Mouse (Mus musculus) cerebellum, adult 2 months (tissue): Measurements from ENCODE around the gene Macf1. TPM values are rescaled to one million over a fixed set of nuclear protein-coding genes. Genes with fewer than 3 reads are reported as not detected.
"Not testable (repeated sequence)": the region's sequence is repeated elsewhere in the genome, so short reads cannot be mapped to it uniquely, and the experiment has no call there.

ENCODE experiments used
- DNase-seq, 2 experiments: peaks; one replicate each; pipeline ENCODE4 v3.0.0; 2021
- H3K27ac ChIP-seq: fragments of 200-500 bp; 2 replicates; pipeline ENCODE4 v1.5.1; 2012; ENCODE audit warnings: low read length, control low read depth, inconsistent platforms; ENCODE audit not compliant: insufficient read depth
- H3K27me3 ChIP-seq: fragments of 200-500 bp; 2 replicates; pipeline ENCODE4 v1.6.1; 2012; ENCODE audit warnings: inconsistent platforms, mild to moderate bottlenecking, low read length, moderate library complexity; ENCODE audit not compliant: control insufficient read depth, insufficient read depth
- H3K4me1 ChIP-seq: fragments of 200-500 bp; 2 replicates; pipeline ENCODE4 v1.6.1; 2011; ENCODE audit warnings: low read length; ENCODE audit not compliant: control insufficient read depth, insufficient read depth
- H3K4me3 ChIP-seq: fragments of 200-500 bp; replicated peaks from 2 replicates; pipeline ENCODE3; 2011; ENCODE audit warnings: mild to moderate bottlenecking, low read depth, low read length, control low read depth; ENCODE audit not compliant: insufficient read depth
- CTCF ChIP-seq: fragments of 200-500 bp; IDR thresholded peaks from 2 replicates; pipeline ENCODE4 v1.5.1; 2011; ENCODE audit warnings: low read depth, mild to moderate bottlenecking, control low read depth, low read length, moderate library complexity, borderline replicate concordance; ENCODE audit not compliant: insufficient read depth
- POLR2A ChIP-seq: fragments of 200-500 bp; IDR thresholded peaks from 2 replicates; pipeline ENCODE4 v1.6.1; 2011; ENCODE audit warnings: low read length, control low read depth, borderline replicate concordance; ENCODE audit not compliant: insufficient read depth
- WGBS: fragments of 180-500 bp; shearing (Covaris S2); methylation state at CpG from one replicate; pipeline ENCODE4 v1.1.7; 2018; 5-methylcytosine and 5-hydroxymethylcytosine counted together
- polyA plus RNA-seq: library from polyadenylated mRNA; depleted of rRNA; stranded (reverse); fragments of >200 nt; gene quantifications from 2 replicates; pipeline ENCODE4 v1.2.3, GENCODE M21; 2012

Gene Macf1
- polyA plus RNA-seq, 1 experiment = 193 TPM

DNA sequence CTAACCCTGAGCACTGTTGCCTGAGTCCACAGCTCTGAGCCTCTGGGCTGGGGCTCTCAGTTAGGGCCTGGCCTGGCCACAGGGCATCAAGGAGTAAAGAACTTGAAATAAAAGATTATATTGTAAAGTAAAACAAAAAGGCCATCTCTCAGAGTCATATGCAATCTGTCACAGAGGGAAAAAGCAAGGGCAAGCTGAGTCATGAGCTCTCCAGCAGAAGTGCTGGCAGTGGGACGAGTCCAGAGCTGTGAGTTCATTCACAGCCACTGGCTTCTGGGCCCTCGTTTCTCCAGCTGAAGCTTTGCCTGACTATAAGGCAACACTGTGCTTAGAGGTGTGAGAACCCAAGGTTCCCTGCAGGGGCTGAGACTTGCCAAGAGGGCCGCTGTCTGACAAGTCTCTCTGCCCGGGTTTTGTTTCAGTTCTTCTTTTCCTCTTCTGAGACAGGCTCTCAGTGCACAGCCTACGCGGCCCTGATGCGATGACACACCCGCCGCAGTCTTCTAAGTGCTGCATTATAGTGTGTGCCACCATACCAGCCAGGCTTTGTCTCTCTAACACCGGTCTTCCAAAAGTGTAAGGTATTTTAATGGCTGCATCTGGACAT lies 330.8 kb downstream of the Macf1 start:
- Histone ChIP-seq H3K27me3 (no peaks in the 10 kb centered on the region), H3K27ac (no peak overlapping the region), H3K4me1 (no peaks in the 10 kb centered on the region), H3K4me3 (no peak overlapping the region)
- no peak for DNase-seq
- TF ChIP-seq POLR2A = no peak
- TF ChIP-seq CTCF = no peak
- 84% methylated on average over 10 of the region's 10 CpGs for WGBS

DNA sequence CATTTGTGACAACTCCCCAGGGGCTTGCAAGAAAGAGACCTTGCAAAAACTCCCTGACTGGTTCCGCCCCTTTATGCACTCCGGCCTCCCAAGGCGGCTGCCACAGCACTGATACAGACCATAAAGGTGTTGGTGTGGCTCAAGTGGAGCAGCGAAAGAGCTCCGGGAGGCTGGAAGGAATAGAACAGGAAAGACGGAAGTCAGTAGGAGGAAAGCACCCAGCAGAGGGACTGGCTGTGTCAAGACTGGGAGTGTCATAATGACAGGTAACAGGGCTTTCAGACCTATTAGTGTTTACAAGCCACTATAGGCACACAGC lies 340.7 kb downstream of the Macf1 start:
- 11% methylated on average over 6 of the region's 6 CpGs for WGBS
- Histone ChIP-seq H3K4me3 (no peak overlapping the region), H3K4me1 (no peaks in the 10 kb centered on the region), H3K27me3 (no peaks in the 10 kb centered on the region; the same call in 1 of the 2 replicates), H3K27ac (no peak overlapping the region)
- DNase-seq = no peak
- TF ChIP-seq CTCF (no peak), POLR2A (no peak)

DNA sequence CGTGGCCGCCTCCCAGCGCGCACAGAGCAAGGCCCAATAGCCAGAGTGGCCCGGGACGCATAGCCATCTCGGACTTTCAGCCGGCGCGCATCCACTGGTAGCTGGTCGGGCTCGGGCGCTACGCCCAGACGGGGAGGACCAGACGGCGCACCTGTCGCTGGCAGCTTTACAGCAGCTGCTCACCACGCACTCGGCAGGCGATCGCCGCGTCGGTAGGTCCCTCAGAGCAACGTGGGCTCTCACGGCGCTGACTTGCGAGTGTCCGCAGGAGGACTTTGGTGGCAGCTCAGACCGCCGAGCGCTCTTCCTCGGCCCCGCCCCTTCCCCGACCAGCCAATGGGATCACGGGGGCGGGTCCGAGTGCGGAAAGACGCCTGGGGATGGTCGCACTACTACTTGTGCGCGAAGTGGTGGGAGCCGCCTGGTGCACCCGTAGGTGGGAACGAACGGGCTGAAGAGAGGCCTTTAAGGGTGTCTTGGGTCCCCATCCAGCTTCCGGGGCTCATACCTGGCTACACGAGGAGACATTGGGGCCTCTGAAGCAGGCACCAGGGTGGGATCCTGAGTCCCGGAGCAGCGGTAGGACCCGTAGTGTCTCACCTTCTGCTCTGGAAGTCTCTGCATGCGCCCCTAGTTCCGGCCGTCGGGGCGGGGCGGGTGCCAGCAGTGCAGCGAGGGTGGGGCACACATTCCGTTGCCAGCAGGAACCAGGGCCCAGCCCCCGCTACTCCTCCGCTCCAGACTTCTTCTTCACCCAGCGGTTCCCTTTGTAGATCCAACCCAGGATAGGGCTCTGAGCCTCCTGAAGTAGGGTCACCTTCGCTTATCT lies 341.3 kb downstream of the Macf1 start, which contains the start of gene Bmp8a:
TSS of gene Bmp8a (minus strand) at position 611 of the 829 bp plus-strand sequence.
- Histone ChIP-seq H3K4me3 (no peak within 1 kb of the TSS), H3K4me1 (no peaks in the 10 kb centered on the region), H3K27me3 (no peaks in the 10 kb centered on the region; the same call in 1 of the 2 replicates), H3K27ac (no peak within 1 kb of the TSS)
- 1% methylated on average over 65 of the region's 65 CpGs for WGBS
- TF ChIP-seq CTCF (no peak), POLR2A (no peak)
- DNase-seq = peak in 1 of 2 experiments; percentile 21

DNA sequence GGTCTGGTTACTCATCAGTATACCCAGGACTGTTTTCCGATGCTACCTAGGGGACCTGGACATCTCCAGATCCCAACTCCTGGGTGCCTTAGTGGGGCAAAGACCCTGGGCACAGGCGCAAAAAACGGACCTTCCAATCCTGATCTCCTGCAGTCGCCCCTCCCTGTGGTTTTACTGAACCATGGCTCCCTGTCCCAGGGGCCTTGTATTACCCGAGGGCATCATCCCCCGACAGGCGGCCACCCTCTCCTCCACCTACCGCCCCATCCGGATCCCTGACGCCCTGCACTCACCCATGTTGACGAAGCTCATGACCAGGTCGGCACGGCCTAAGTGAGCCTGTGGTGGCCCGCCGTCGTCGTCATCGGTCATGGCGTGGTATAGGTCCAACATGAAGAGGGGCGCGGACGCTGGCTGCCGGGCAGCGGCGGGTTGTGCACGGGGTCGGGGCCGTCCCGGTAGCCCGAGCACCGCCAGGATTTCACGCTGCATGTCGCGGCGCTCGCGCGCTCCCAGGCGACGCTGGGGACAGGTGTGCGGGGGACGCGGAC lies 342.0 kb downstream of the Macf1 start:
- no peaks in the 10 kb centered on the region for H3K4me1 ChIP-seq
- DNase-seq = no peak
- H3K27me3 ChIP-seq = no peaks in the 10 kb centered on the region; the same call in 1 of the 2 replicates
- H3K4me3 ChIP-seq = no peak overlapping the region
- whole genome bisulfite sequencing = 3% methylated on average over 43 of the region's 43 CpGs
- H3K27ac ChIP-seq = no peak overlapping the region
- no peak for TF ChIP-seq POLR2A

DNA sequence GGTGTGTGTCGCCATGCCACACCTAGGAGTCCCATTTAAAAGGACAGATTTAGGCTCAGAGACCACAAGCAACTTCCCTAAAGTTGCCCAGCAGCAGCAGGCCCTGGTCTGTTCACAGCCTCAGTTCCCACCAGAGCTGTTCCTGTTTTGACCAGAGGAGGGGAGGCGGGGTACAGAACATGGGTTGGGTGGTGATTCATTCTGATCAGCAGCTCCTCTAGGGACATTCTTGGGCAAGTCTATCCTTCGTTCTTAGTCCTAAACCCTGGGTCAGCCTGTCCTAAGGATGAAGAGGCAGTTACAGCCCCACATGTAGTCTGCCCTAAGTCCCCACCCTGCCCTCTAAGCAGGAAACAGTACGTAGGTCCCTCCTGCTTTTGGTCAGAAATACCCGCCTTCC lies 343.9 kb downstream of the Macf1 start:
- Histone ChIP-seq H3K4me3 (no peak overlapping the region), H3K4me1 (no peaks in the 10 kb centered on the region), H3K27me3 (no peaks in the 10 kb centered on the region; the same call in 1 of the 2 replicates), H3K27ac (no peak overlapping the region)
- whole genome bisulfite sequencing = 88% methylated on average over 5 of the region's 5 CpGs
- no peak for TF ChIP-seq POLR2A
- TF ChIP-seq CTCF = no peak
- DNase-seq = no peak

DNA sequence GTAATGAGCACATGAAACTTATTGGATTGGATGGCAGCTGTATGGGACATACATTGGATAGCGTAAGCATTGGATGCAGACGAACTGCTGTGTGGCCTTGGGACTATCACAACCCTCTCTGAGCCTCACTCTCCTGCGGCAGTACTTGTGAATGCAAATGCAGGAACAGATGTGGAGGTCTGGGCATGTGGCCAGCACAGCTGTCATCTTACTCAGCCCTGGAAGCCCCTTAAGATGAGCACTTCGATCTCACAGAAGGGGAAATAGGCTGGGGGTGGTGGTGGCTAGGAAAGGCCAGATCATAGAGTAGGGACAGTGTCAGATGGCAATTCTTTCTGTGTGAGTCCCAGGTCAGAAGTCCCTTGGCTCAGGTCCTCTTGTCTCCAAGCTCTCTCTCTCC lies 346.5 kb downstream of the Macf1 start:
- Histone ChIP-seq H3K27me3 (no peaks in the 10 kb centered on the region; the same call in 1 of the 2 replicates), H3K4me1 (no peaks in the 10 kb centered on the region), H3K4me3 (no peak overlapping the region), H3K27ac (no peak overlapping the region)
- WGBS = 61% methylated on average over 4 of the region's 4 CpGs
- no peak for DNase-seq
- TF ChIP-seq CTCF (no peak), POLR2A (no peak)

DNA sequence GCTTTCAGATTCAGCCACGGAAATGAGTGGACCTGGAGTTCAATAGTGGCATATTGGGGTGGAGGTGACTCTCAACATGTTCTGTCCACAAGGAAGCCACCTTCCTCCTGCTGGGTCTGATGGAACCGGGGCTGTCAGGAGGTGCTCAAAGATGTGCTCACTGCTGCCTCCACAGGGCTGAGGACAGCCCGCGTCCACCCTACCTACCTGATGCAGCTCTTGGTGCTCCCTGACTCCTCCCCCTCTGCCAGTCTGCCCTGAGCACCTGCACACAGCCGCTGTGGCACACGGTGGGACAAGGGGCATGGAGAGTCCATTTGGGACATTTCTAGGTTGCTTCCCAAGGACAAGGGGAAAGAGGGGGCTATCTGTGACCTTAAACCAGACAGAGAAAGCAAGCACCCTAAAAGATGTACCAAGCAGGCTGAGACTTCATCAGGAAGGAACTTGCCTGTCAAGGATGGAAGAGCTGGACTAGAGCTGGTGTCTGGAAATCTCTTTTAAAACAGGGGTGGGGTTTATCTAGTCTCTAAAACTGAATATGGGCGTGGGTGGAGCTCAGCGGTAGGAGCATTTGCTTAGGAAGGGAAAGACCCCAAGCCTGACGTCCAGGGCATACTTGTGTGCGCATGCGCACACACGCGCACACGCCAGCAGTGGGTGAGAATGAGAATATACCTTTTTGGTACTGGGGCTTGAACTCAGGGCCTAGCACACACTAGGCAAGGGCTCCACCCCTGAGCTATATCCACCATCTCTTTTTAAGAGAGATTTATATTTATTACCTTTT lies 348.2 kb downstream of the Macf1 start:
- TF ChIP-seq CTCF (no peak), POLR2A (no peak)
- DNase-seq = no peak
- Histone ChIP-seq H3K4me3 (no peak overlapping the region), H3K27me3 (no peaks in the 10 kb centered on the region), H3K27ac (no peak overlapping the region), H3K4me1 (no peaks in the 10 kb centered on the region)
- WGBS = 71% methylated on average over 14 of the region's 14 CpGs

DNA sequence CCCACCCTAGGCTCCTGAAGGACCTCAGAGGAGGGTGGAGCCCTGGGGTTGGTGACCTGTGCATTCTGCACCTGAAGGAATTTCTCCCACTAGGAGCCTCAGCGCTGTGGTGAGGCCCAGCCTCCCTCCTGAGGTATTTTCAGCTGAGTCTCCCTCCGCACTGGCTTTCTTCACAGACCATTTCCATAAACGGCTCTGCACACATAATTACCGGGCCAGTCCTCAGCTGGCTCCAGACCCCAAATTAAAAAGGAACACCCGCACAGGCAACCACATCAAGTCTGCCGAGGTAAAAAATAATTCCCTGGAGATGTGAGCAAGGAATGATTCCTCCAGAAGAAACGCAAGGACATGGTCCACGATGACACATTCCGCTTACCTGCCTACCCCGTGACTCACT lies 348.9 kb downstream of the Macf1 start:
- DNase-seq, H3K4me3 ChIP-seq: not testable (repeated sequence)

More for the DNA sequence above, 348.9 kb downstream of the Macf1 start:
- H3K27me3 ChIP-seq, H3K27ac ChIP-seq, H3K4me1 ChIP-seq: not testable (repeated sequence)
- WGBS = 81% methylated on average over 10 of the region's 10 CpGs
